In genomic region chr2:45805329-45805728, GRCm38 (mm10) we compare ENCODE assay signal across 23 mouse cellular contexts.
"Had no signal": no experiment of that assay in that cellular context is flagged by ENCODE, and none has a peak within 500 bp of the region (broad histone marks: within the 10 kb centered on the region; RNA-seq: fewer than 3 reads in every experiment).

No protein-coding gene starts in this region.

- H3K4me1 ChIP-seq: intestine, embryonic 15.5 days; kidney, embryonic 15.5 days; limb, embryonic 12.5 days; limb, embryonic 15.5 days; megakaryocyte, embryonic 14.5 days; midbrain, embryonic 10.5 days; midbrain, embryonic 13.5 days; neural tube, embryonic 13.5 days had no signal

- DNase-seq: kidney, adult 11 months; kidney, adult 8-10 months; kidney, postnatal 10 days; kidney, postnatal 36 days; left cerebral cortex, postnatal 4 days; liver, postnatal 0 days; retina, postnatal 1 day; right cerebral cortex, postnatal 25 days; spleen, adult 18-20 months; thymus, adult 18-20 months; thymus, postnatal 36 days had no signal

- H3K27me3 ChIP-seq: intestine, embryonic 15.5 days; kidney, embryonic 15.5 days; limb, embryonic 12.5 days; limb, embryonic 15.5 days; megakaryocyte, embryonic 14.5 days; midbrain, embryonic 13.5 days; neural tube, embryonic 13.5 days had no signal

- H3K36me3 ChIP-seq: intestine, embryonic 15.5 days; kidney, embryonic 15.5 days; limb, embryonic 12.5 days; limb, embryonic 15.5 days; midbrain, embryonic 10.5 days; midbrain, embryonic 13.5 days; neural tube, embryonic 13.5 days had no signal

- H3K9me3 ChIP-seq: intestine, embryonic 15.5 days; kidney, embryonic 15.5 days; limb, embryonic 12.5 days; limb, embryonic 15.5 days; midbrain, embryonic 10.5 days; midbrain, embryonic 13.5 days; neural tube, embryonic 13.5 days had no signal

- H3K9ac ChIP-seq: intestine, embryonic 15.5 days; kidney, embryonic 15.5 days; limb, embryonic 12.5 days; limb, embryonic 15.5 days; liver, embryonic 14.5 days; liver, postnatal 0 days; midbrain, embryonic 13.5 days; neural tube, embryonic 13.5 days had no signal

- H3K4me3 ChIP-seq: intestine, embryonic 15.5 days; kidney, embryonic 15.5 days; limb, embryonic 12.5 days; limb, embryonic 15.5 days; megakaryocyte, embryonic 14.5 days; midbrain, embryonic 10.5 days; midbrain, embryonic 13.5 days; myocyte; neural tube, embryonic 13.5 days had no signal

- H3K27ac ChIP-seq: intestine, embryonic 15.5 days; kidney, embryonic 15.5 days; limb, embryonic 12.5 days; limb, embryonic 15.5 days; liver, embryonic 14.5 days; midbrain, embryonic 10.5 days; midbrain, embryonic 13.5 days; neural tube, embryonic 13.5 days had no signal

- H3K4me2 ChIP-seq: intestine, embryonic 15.5 days; kidney, embryonic 15.5 days; limb, embryonic 12.5 days; limb, embryonic 15.5 days; liver, embryonic 11.5 days; midbrain, embryonic 13.5 days; neural tube, embryonic 13.5 days had no signal

- ATAC-seq: intestine, embryonic 15.5 days; liver, postnatal 0 days; midbrain, embryonic 13.5 days; midbrain, embryonic 16.5 days had no signal
